Mouse (Mus musculus): ENCODE results near the gene Capns1. TPM values are rescaled to one million over a fixed set of nuclear protein-coding genes. Genes with fewer than 3 reads are reported as not detected.

Gene Capns1
- polyA plus RNA-seq, 1 experiment from 2014 or later, result 43.9 TPM

DNA sequence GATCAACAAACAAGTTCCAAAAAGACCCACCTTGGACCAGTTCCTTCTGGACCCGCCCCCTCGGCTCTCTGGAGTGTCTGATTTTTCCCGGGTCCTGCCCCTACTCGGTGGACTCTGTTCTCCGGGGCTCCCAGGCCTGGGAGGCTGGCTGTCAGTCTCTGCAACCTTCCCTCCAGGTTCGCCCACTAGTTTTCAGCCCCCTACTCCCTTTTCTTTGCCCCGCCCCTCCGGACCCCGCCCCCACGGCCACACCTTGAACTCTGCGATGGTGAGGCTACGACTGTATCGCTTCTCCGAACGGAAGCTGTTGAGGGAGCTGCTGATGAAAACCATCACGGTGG lies 32.7 kb upstream of the Capns1 start:
- DNase-seq (ENCODE audit: low spot score, missing footprints) (no peak), ATAC-seq (ENCODE audit: low FRiP score) (peak; percentile 62)
- H3K27ac ChIP-seq (ENCODE audit: low read depth, low read length), result peak overlapping the region; percentile 88; the same call in 1 of the 2 replicates
- peak overlapping the region; percentile 69 for H3K9ac ChIP-seq (ENCODE audit: low read length)
- peaks cover 10% of the 10 kb centered on the region for H3K4me1 ChIP-seq (ENCODE audit: control insufficient read depth, insufficient read depth, low read length)
- H3K4me3 ChIP-seq (ENCODE audit: low read depth, low read length), result peak overlapping the region; percentile 72
- H3K36me3 ChIP-seq (ENCODE audit: control insufficient read depth, insufficient read depth, low read length), result peaks cover 5% of the 10 kb centered on the region; the same call in 1 of the 2 replicates
- WGBS, result 0% methylated on average over 16 of the region's 16 CpGs
- peak overlapping the region; percentile 75 for H3K4me2 ChIP-seq
- H3K27me3 ChIP-seq (ENCODE audit: control insufficient read depth, insufficient read depth, low read length), result no peaks in the 10 kb centered on the region
- no peaks in the 10 kb centered on the region for H3K9me3 ChIP-seq (ENCODE audit: control insufficient read depth, low read length)

DNA sequence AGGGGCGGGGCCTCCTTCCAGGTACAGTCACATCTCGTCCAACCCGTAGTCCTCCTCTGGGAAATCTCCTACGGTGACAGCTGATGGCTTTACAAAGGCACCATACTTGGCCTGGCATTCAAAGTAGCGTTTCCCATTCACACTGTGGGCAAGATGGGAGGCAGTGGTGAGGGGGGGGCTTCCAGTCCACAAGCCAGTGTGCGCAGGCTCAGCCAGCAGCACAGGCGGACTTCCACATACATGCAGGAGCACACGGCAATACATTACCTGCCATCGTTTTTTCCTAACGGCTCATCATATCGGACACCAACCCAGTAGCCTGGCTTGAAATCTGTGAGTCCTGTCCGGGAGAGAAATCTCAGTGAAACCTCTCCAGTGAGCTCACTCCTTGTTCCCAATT lies 25.6 kb upstream of the Capns1 start:
- DNase-seq (ENCODE audit: low spot score, missing footprints) (peak; percentile 69), ATAC-seq (ENCODE audit: low FRiP score) (no peak)
- WGBS, result 95% methylated on average over 12 of the region's 12 CpGs
- H3K4me2 ChIP-seq, result no peak overlapping the region
- peaks cover 16% of the 10 kb centered on the region for H3K36me3 ChIP-seq (ENCODE audit: control insufficient read depth, insufficient read depth, low read length)
- no peak overlapping the region for H3K27ac ChIP-seq (ENCODE audit: low read depth, low read length)
- H3K9ac ChIP-seq (ENCODE audit: low read length), result no peak overlapping the region
- peaks cover 5% of the 10 kb centered on the region; the same call in 1 of the 2 replicates for H3K4me1 ChIP-seq (ENCODE audit: control insufficient read depth, insufficient read depth, low read length)
- H3K4me3 ChIP-seq (ENCODE audit: low read depth, low read length), result no peak overlapping the region
- no peaks in the 10 kb centered on the region for H3K9me3 ChIP-seq (ENCODE audit: control insufficient read depth, low read length)
- H3K27me3 ChIP-seq (ENCODE audit: control insufficient read depth, insufficient read depth, low read length), result no peaks in the 10 kb centered on the region

DNA sequence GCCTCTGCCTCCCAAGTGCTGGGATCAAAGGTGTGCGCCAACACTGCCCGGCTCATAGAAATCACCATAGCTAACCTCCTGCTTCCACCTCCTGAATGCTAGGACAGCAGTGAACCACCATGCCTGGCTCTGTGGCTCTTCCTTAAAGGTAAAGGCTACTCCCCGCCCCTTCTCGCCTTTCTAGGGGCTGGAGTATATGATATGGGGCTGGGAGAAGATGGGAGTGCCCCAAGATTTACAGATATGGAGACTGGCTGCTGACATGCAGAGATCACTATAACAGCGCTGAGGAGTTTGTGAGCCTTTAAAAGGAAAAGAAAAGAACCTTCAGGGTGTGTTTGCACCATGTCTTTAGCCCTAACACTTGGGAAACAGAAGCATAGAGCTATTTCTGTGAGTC lies 23.6 kb upstream of the Capns1 start:
- no peaks in the 10 kb centered on the region for H3K9me3 ChIP-seq (ENCODE audit: control insufficient read depth, low read length)
- whole genome bisulfite sequencing, result 92% methylated on average over 5 of the region's 5 CpGs

DNA sequence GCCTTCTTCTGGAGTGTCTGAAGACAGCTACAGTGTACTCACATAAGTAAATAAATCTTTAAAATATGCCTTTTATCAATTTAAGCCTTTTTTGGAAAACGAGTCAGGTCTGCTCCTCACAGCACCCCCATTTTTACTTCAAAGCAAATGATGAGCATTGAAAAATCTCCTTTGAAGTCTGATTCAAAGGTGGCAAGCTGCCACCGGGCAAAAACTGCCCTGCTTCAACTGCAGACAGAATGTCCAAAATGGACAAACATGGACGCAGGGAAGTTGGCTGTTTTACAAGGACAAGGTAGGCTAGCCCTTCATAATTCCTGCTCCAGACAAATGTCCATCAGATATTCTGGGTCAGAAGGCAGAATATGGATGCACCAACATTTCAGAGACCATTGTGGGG lies 22.8 kb upstream of the Capns1 start:
- Histone ChIP-seq H3K27ac (ENCODE audit: low read depth, low read length) (no peak overlapping the region), H3K4me2 (no peak overlapping the region), H3K4me3 (ENCODE audit: low read depth, low read length) (no peak overlapping the region), H3K9me3 (ENCODE audit: control insufficient read depth, low read length) (no peaks in the 10 kb centered on the region), H3K27me3 (ENCODE audit: control insufficient read depth, insufficient read depth, low read length) (no peaks in the 10 kb centered on the region), H3K9ac (ENCODE audit: low read length) (no peak overlapping the region), H3K4me1 (ENCODE audit: control insufficient read depth, insufficient read depth, low read length) (peaks cover 7% of the 10 kb centered on the region; the same call in 1 of the 2 replicates), H3K36me3 (ENCODE audit: control insufficient read depth, insufficient read depth, low read length) (peaks cover 15% of the 10 kb centered on the region)
- ATAC-seq (ENCODE audit: low FRiP score) (no peak), DNase-seq (ENCODE audit: low spot score, missing footprints) (peak; percentile 37)
- WGBS, result 89% methylated on average over 3 of the region's 3 CpGs

More for the DNA sequence above, 23.6 kb upstream of the Capns1 start:
- Histone ChIP-seq H3K4me2 (no peak overlapping the region), H3K4me1 (ENCODE audit: control insufficient read depth, insufficient read depth, low read length) (peaks cover 7% of the 10 kb centered on the region; the same call in 1 of the 2 replicates), H3K36me3 (ENCODE audit: control insufficient read depth, insufficient read depth, low read length) (peaks cover 16% of the 10 kb centered on the region), H3K9ac (ENCODE audit: low read length) (no peak overlapping the region), H3K4me3 (ENCODE audit: low read depth, low read length) (no peak overlapping the region), H3K27me3 (ENCODE audit: control insufficient read depth, insufficient read depth, low read length) (no peaks in the 10 kb centered on the region), H3K27ac (ENCODE audit: low read depth, low read length) (no peak overlapping the region)
- no peak for ATAC-seq (ENCODE audit: low FRiP score)
- DNase-seq (ENCODE audit: low spot score, missing footprints), result no peak

DNA sequence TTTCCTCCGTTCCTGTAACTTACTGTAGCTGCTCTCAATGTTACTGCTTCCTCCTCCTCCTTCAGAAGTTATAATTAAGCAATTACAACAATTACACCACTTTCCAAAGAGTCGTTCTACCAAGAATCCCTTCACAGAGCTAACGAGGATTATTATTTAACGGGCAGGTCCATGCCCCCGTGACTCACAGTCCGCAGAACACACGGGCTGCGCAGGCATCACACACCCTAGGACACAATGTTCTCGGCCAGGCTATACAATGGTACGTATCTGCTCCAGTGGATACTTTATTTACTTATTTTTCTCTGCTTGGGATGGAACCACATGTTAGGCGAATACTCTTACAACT lies 21.4 kb upstream of the Capns1 start:
- H3K9ac ChIP-seq (ENCODE audit: low read length), result peak overlapping the region; percentile 55
- peaks cover 7% of the 10 kb centered on the region; the same call in 1 of the 2 replicates for H3K4me1 ChIP-seq (ENCODE audit: control insufficient read depth, insufficient read depth, low read length)
- WGBS, result 26% methylated on average over 11 of the region's 11 CpGs
- H3K4me2 ChIP-seq, result peak overlapping the region; percentile 57
- H3K27me3 ChIP-seq (ENCODE audit: control insufficient read depth, insufficient read depth, low read length), result no peaks in the 10 kb centered on the region
- H3K9me3 ChIP-seq (ENCODE audit: control insufficient read depth, low read length), result no peaks in the 10 kb centered on the region
- peak; percentile 81 for DNase-seq (ENCODE audit: low spot score, missing footprints)
- no peak overlapping the region for H3K27ac ChIP-seq (ENCODE audit: low read depth, low read length)
- no peak for ATAC-seq (ENCODE audit: low FRiP score)
- peak overlapping the region; percentile 34 for H3K4me3 ChIP-seq (ENCODE audit: low read depth, low read length)
- H3K36me3 ChIP-seq (ENCODE audit: control insufficient read depth, insufficient read depth, low read length), result peaks cover 11% of the 10 kb centered on the region

- H3K9ac ChIP-seq (ENCODE audit: low read length), result peak overlapping the region; percentile 55
- no peak overlapping the region for H3K27ac ChIP-seq (ENCODE audit: low read depth, low read length)
- H3K4me2 ChIP-seq, result peak overlapping the region; percentile 57
- no peaks in the 10 kb centered on the region for H3K9me3 ChIP-seq (ENCODE audit: control insufficient read depth, low read length)
- 4% methylated on average over 16 of the region's 16 CpGs for WGBS
- peaks cover 11% of the 10 kb centered on the region for H3K36me3 ChIP-seq (ENCODE audit: control insufficient read depth, insufficient read depth, low read length)
- H3K4me3 ChIP-seq (ENCODE audit: low read depth, low read length), result peak overlapping the region; percentile 34
- no peaks in the 10 kb centered on the region for H3K27me3 ChIP-seq (ENCODE audit: control insufficient read depth, insufficient read depth, low read length)
- peaks cover 7% of the 10 kb centered on the region; the same call in 1 of the 2 replicates for H3K4me1 ChIP-seq (ENCODE audit: control insufficient read depth, insufficient read depth, low read length)
- peak; percentile 57 for ATAC-seq (ENCODE audit: low FRiP score)
- DNase-seq (ENCODE audit: low spot score, missing footprints), result peak; percentile 94
Observed at GRCm38 (mm10) chr7:30219293-30220007, 20.8 kb upstream of the Capns1 start.

- no peaks in the 10 kb centered on the region for H3K27me3 ChIP-seq (ENCODE audit: control insufficient read depth, insufficient read depth, low read length)
- no peaks in the 10 kb centered on the region for H3K36me3 ChIP-seq (ENCODE audit: control insufficient read depth, insufficient read depth, low read length)
- 78% methylated on average over 2 of the region's 2 CpGs for WGBS
- peaks cover 7% of the 10 kb centered on the region; the same call in 1 of the 2 replicates for H3K4me1 ChIP-seq (ENCODE audit: control insufficient read depth, insufficient read depth, low read length)
- peak; percentile 52 for ATAC-seq (ENCODE audit: low FRiP score)
- no peaks in the 10 kb centered on the region for H3K9me3 ChIP-seq (ENCODE audit: control insufficient read depth, low read length)
- no peak overlapping the region for H3K4me2 ChIP-seq
- no peak for DNase-seq (ENCODE audit: low spot score, missing footprints)
- no peak overlapping the region for H3K27ac ChIP-seq (ENCODE audit: low read depth, low read length)
- no peak overlapping the region for H3K9ac ChIP-seq (ENCODE audit: low read length)
- no peak overlapping the region for H3K4me3 ChIP-seq (ENCODE audit: low read depth, low read length)
Observed at GRCm38 (mm10) chr7:30217277-30217676, 18.7 kb upstream of the Capns1 start.

- no peaks in the 10 kb centered on the region for H3K9me3 ChIP-seq (ENCODE audit: control insufficient read depth, low read length)
- H3K4me3 ChIP-seq (ENCODE audit: low read depth, low read length), result no peak overlapping the region
- ATAC-seq (ENCODE audit: low FRiP score), result peak; percentile 81
- H3K4me2 ChIP-seq, result peak overlapping the region; percentile 35; the same call in 1 of the 2 replicates
- peaks cover 7% of the 10 kb centered on the region; the same call in 1 of the 2 replicates for H3K4me1 ChIP-seq (ENCODE audit: control insufficient read depth, insufficient read depth, low read length)
- H3K9ac ChIP-seq (ENCODE audit: low read length), result no peak overlapping the region
- no peaks in the 10 kb centered on the region for H3K27me3 ChIP-seq (ENCODE audit: control insufficient read depth, insufficient read depth, low read length)
- peak; percentile 99 for DNase-seq (ENCODE audit: low spot score, missing footprints)
- no peak overlapping the region for H3K27ac ChIP-seq (ENCODE audit: low read depth, low read length)
- H3K36me3 ChIP-seq (ENCODE audit: control insufficient read depth, insufficient read depth, low read length), result no peaks in the 10 kb centered on the region
- under 1% methylated on average over 15 of the region's 16 CpGs for WGBS
Observed at GRCm38 (mm10) chr7:30216723-30217151, 18.1 kb upstream of the Capns1 start.

- ATAC-seq (ENCODE audit: low FRiP score) (no peak), DNase-seq (ENCODE audit: low spot score, missing footprints) (peak; percentile 26)
- Histone ChIP-seq H3K27ac (ENCODE audit: low read depth, low read length) (no peak overlapping the region), H3K4me1 (ENCODE audit: control insufficient read depth, insufficient read depth, low read length) (peaks cover 7% of the 10 kb centered on the region; the same call in 1 of the 2 replicates), H3K4me3 (ENCODE audit: low read depth, low read length) (no peak overlapping the region), H3K9ac (ENCODE audit: low read length) (no peak overlapping the region), H3K9me3 (ENCODE audit: control insufficient read depth, low read length) (no peaks in the 10 kb centered on the region), H3K27me3 (ENCODE audit: control insufficient read depth, insufficient read depth, low read length) (no peaks in the 10 kb centered on the region), H3K36me3 (ENCODE audit: control insufficient read depth, insufficient read depth, low read length) (no peaks in the 10 kb centered on the region), H3K4me2 (no peak overlapping the region)
- WGBS, result 73% methylated on average over 3 of the region's 3 CpGs
Observed at GRCm38 (mm10) chr7:30215875-30216274, 17.3 kb upstream of the Capns1 start.
